Mouse (Mus musculus): Measurements from ENCODE around the gene Fdxacb1. TPM values are rescaled to one million over a fixed set of nuclear protein-coding genes. Genes with fewer than 3 reads are reported as not detected.

Fdxacb1 gene
- polyA plus RNA-seq, 1 experiment from 2014 or later = 9.3 TPM

DNA sequence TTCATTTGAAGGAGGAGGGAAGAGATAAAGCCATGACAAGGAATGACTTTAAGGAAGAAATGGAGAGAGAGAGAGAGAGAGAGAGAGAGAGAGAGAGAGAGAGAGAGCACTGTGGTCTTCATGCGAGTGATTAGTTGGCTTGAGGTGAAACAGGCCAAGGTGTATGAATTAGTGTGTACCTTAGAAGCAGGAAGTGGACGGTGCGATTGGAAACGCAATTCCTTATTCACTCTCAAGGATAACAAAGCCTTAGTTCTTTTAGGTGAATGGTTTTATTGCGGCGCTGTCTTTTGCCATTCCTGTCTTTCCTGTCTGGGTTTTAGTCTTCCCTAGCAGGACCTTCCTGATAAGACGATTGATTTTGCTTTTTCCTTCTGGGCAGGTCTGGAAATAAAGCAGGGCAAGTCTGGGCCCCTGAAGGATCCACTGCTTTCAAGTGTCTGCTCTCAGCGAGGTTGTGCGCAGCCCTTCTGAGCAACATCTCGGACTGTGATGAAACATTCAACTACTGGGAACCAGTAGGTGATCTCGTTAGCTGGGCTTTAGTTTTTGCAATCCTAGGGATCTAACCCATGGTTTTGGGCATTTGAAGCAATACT, 8.2 kb downstream of the Fdxacb1 start:
- Histone ChIP-seq H3K9me3 (no peaks in the 10 kb centered on the region), H3K4me3 (peak overlapping the region; percentile 91), H3K27me3 (no peaks in the 10 kb centered on the region), H3K4me2 (peak overlapping the region; percentile 76), H3K27ac (peak overlapping the region; percentile 90; the same call in 1 of the 2 replicates), H3K4me1 (peaks cover 7% of the 10 kb centered on the region), H3K36me3 (peaks cover 31% of the 10 kb centered on the region), H3K9ac (peak overlapping the region; percentile 94; the same call in 1 of the 2 replicates)
- 51% methylated on average over 11 of the region's 11 CpGs for WGBS
- ATAC-seq (ENCODE audit: insufficient number of reproducible peaks, low FRiP score, low TSS enrichment, low read depth) = no peak

- no peak for ATAC-seq (ENCODE audit: insufficient number of reproducible peaks, low FRiP score, low TSS enrichment, low read depth)
- H3K4me1 ChIP-seq = no peaks in the 10 kb centered on the region
- H3K4me2 ChIP-seq = no peak overlapping the region
- H3K9ac ChIP-seq = no peak overlapping the region
- 77% methylated on average over 2 of the region's 2 CpGs for WGBS
- H3K9me3 ChIP-seq = no peaks in the 10 kb centered on the region
- H3K36me3 ChIP-seq = peaks cover 75% of the 10 kb centered on the region
- no peaks in the 10 kb centered on the region for H3K27me3 ChIP-seq
- no peak overlapping the region for H3K4me3 ChIP-seq
- H3K27ac ChIP-seq = no peak overlapping the region
These were observed 14.1 kb downstream of the Fdxacb1 start for GRCm38 (mm10) chr9:50782155-50782554.

DNA sequence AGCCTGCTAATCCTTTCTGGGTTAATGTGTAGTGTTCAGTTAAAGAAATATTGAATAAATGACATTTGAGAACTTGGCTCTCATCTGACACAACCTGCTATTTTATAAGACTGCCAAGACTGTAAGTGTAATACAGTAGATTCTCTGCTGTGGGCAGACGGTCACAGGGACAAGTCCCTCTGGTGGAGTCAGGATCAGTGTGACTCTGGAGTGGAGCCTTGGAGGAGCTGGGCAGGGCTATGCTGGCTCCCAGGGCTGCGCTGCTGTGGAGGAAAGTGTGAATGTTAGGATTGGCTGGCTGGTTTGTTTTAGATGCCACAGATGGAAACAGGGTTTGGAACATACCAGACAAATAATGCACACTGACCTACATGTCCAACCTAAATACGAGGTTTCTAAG, 27.2 kb downstream of the Fdxacb1 start:
- no peak for ATAC-seq (ENCODE audit: insufficient number of reproducible peaks, low FRiP score, low TSS enrichment, low read depth)
- Histone ChIP-seq H3K4me2 (no peak overlapping the region), H3K36me3 (peaks cover 69% of the 10 kb centered on the region), H3K4me1 (no peaks in the 10 kb centered on the region), H3K27ac (no peak overlapping the region), H3K9me3 (no peaks in the 10 kb centered on the region), H3K4me3 (no peak overlapping the region), H3K27me3 (no peaks in the 10 kb centered on the region), H3K9ac (no peak overlapping the region)
- 84% methylated on average over 3 of the region's 3 CpGs for WGBS

GRCm38 (mm10) chr9:50796776-50797175, 28.7 kb downstream of the Fdxacb1 start:
- 85% methylated on average over 8 of the region's 8 CpGs for WGBS

GRCm38 (mm10) chr9:50797641-50798040, 29.6 kb downstream of the Fdxacb1 start:
- H3K4me1 ChIP-seq = no peaks in the 10 kb centered on the region
- ATAC-seq (ENCODE audit: insufficient number of reproducible peaks, low FRiP score, low TSS enrichment, low read depth) = no peak
- peaks cover 67% of the 10 kb centered on the region for H3K36me3 ChIP-seq
- 91% methylated on average over 7 of the region's 7 CpGs for WGBS
- no peaks in the 10 kb centered on the region for H3K27me3 ChIP-seq
- no peak overlapping the region for H3K27ac ChIP-seq
- no peak overlapping the region for H3K4me3 ChIP-seq
- no peaks in the 10 kb centered on the region for H3K9me3 ChIP-seq
- no peak overlapping the region for H3K4me2 ChIP-seq
- no peak overlapping the region for H3K9ac ChIP-seq

More at GRCm38 (mm10) chr9:50796776-50797175, 28.7 kb downstream of the Fdxacb1 start:
- no peaks in the 10 kb centered on the region for H3K4me1 ChIP-seq
- no peak overlapping the region for H3K27ac ChIP-seq
- no peak overlapping the region for H3K4me2 ChIP-seq
- H3K36me3 ChIP-seq = peaks cover 69% of the 10 kb centered on the region
- H3K9me3 ChIP-seq = no peaks in the 10 kb centered on the region
- H3K9ac ChIP-seq = no peak overlapping the region
- no peaks in the 10 kb centered on the region for H3K27me3 ChIP-seq
- ATAC-seq (ENCODE audit: insufficient number of reproducible peaks, low FRiP score, low TSS enrichment, low read depth) = no peak
- H3K4me3 ChIP-seq = no peak overlapping the region

GRCm38 (mm10) chr9:50798368-50798767, 30.3 kb downstream of the Fdxacb1 start:
- Histone ChIP-seq H3K4me2 (no peak overlapping the region), H3K27me3 (no peaks in the 10 kb centered on the region), H3K9ac (no peak overlapping the region), H3K27ac (no peak overlapping the region), H3K4me1 (no peaks in the 10 kb centered on the region), H3K4me3 (no peak overlapping the region), H3K36me3 (peaks cover 72% of the 10 kb centered on the region), H3K9me3 (no peaks in the 10 kb centered on the region)
- WGBS = 79% methylated on average over 5 of the region's 5 CpGs
- no peak for ATAC-seq (ENCODE audit: insufficient number of reproducible peaks, low FRiP score, low TSS enrichment, low read depth)

DNA sequence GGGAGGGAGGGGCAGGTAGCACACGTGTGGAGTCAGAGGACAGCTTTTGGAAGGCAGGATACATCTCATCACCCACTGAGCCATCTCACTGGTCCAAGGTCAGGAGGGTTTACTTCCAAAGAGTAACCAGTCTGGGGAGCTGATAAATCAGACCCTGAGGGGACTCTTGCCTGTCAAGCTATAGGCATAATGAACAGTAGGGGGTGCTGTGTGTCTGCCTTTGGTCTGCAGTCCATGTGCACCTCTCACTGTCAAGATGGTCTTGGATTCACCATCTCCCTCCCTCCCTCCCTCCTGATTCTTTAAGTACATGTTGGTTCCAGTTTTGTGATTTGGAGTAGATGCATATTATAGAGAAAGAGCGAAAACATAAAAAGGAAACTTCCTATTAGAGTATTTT, 32.9 kb downstream of the Fdxacb1 start:
- H3K27ac ChIP-seq = no peak overlapping the region
- 58% methylated on average over 2 of the region's 2 CpGs for WGBS
- no peaks in the 10 kb centered on the region for H3K9me3 ChIP-seq
- no peak for ATAC-seq (ENCODE audit: insufficient number of reproducible peaks, low FRiP score, low TSS enrichment, low read depth)
- H3K9ac ChIP-seq = no peak overlapping the region
- H3K4me2 ChIP-seq = no peak overlapping the region
- H3K27me3 ChIP-seq = no peaks in the 10 kb centered on the region
- peaks cover 78% of the 10 kb centered on the region for H3K36me3 ChIP-seq
- H3K4me3 ChIP-seq = no peak overlapping the region
- H3K4me1 ChIP-seq = no peaks in the 10 kb centered on the region

- no peak for ATAC-seq (ENCODE audit: insufficient number of reproducible peaks, low FRiP score, low TSS enrichment, low read depth)
- Histone ChIP-seq H3K4me1 (no peaks in the 10 kb centered on the region), H3K9ac (no peak overlapping the region), H3K27ac (no peak overlapping the region), H3K9me3 (no peaks in the 10 kb centered on the region), H3K27me3 (no peaks in the 10 kb centered on the region), H3K4me2 (no peak overlapping the region), H3K4me3 (no peak overlapping the region), H3K36me3 (peaks cover 78% of the 10 kb centered on the region)
- 85% methylated on average over 7 of the region's 7 CpGs for WGBS
These were observed 35.1 kb downstream of the Fdxacb1 start for GRCm38 (mm10) chr9:50803055-50803671.

GRCm38 (mm10) chr9:50808471-50808870, 40.4 kb downstream of the Fdxacb1 start:
- H3K4me3 ChIP-seq = no peak overlapping the region
- peaks cover 83% of the 10 kb centered on the region for H3K36me3 ChIP-seq
- ATAC-seq (ENCODE audit: insufficient number of reproducible peaks, low FRiP score, low TSS enrichment, low read depth) = no peak
- no peak overlapping the region for H3K4me2 ChIP-seq
- H3K27me3 ChIP-seq = no peaks in the 10 kb centered on the region
- no peak overlapping the region for H3K9ac ChIP-seq
- WGBS = 88% methylated on average over 6 of the region's 6 CpGs
- H3K27ac ChIP-seq = no peak overlapping the region
- no peaks in the 10 kb centered on the region for H3K9me3 ChIP-seq
- H3K4me1 ChIP-seq = no peaks in the 10 kb centered on the region

GRCm38 (mm10) chr9:50809146-50809545, 41.1 kb downstream of the Fdxacb1 start:
- Histone ChIP-seq H3K9me3 (no peaks in the 10 kb centered on the region), H3K4me3 (no peak overlapping the region), H3K4me2 (no peak overlapping the region), H3K4me1 (no peaks in the 10 kb centered on the region), H3K27me3 (no peaks in the 10 kb centered on the region), H3K36me3 (peaks cover 83% of the 10 kb centered on the region), H3K9ac (no peak overlapping the region), H3K27ac (no peak overlapping the region)
- WGBS = 83% methylated on average over 13 of the region's 13 CpGs
- ATAC-seq (ENCODE audit: insufficient number of reproducible peaks, low FRiP score, low TSS enrichment, low read depth) = no peak

DNA sequence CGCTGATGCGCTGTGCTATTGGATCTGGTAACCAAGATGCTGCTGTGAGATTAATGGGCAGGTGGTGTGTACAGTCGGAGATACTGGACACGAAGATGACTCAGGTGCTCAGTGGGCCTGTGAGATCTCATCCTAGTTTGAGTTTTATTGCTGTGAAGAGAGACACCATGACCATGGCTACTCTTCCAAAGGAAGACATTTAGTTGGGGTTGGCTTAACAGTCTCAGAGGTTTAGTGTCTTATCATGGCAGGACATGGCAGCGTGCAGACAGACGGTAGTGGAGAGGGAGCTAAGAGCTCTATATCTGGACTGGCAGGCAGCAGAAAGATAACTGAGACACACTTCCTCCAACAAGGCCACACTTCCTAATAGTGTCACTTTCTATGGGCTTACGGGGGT, 43.2 kb downstream of the Fdxacb1 start:
- H3K36me3 ChIP-seq = peaks cover 71% of the 10 kb centered on the region

GRCm38 (mm10) chr9:50811746-50812145, 43.7 kb downstream of the Fdxacb1 start:
- H3K27ac ChIP-seq = no peak overlapping the region
- no peak overlapping the region for H3K9ac ChIP-seq
- H3K27me3 ChIP-seq = no peaks in the 10 kb centered on the region
- no peaks in the 10 kb centered on the region for H3K9me3 ChIP-seq
- no peak overlapping the region for H3K4me3 ChIP-seq
- H3K4me1 ChIP-seq = no peaks in the 10 kb centered on the region
- no peak for ATAC-seq (ENCODE audit: insufficient number of reproducible peaks, low FRiP score, low TSS enrichment, low read depth)
- H3K36me3 ChIP-seq = peaks cover 71% of the 10 kb centered on the region
- 75% methylated on average over 2 of the region's 2 CpGs for WGBS
- H3K4me2 ChIP-seq = no peak overlapping the region

More for the DNA sequence above, 43.2 kb downstream of the Fdxacb1 start:
- no peaks in the 10 kb centered on the region for H3K27me3 ChIP-seq
- no peak overlapping the region for H3K4me3 ChIP-seq
- no peaks in the 10 kb centered on the region for H3K9me3 ChIP-seq
- ATAC-seq (ENCODE audit: insufficient number of reproducible peaks, low FRiP score, low TSS enrichment, low read depth) = no peak
- no peaks in the 10 kb centered on the region for H3K4me1 ChIP-seq
- no peak overlapping the region for H3K4me2 ChIP-seq
- H3K27ac ChIP-seq = no peak overlapping the region
- 94% methylated on average over 7 of the region's 7 CpGs for WGBS
- H3K9ac ChIP-seq = no peak overlapping the region
